Mouse (Mus musculus): ENCODE results near the gene Fcrlb. TPM values are rescaled to one million over a fixed set of nuclear protein-coding genes. Genes with fewer than 3 reads are reported as not detected.

Gene Fcrlb
- polyA plus RNA-seq (2017; shearing (Covaris generic)) = not detected

DNA sequence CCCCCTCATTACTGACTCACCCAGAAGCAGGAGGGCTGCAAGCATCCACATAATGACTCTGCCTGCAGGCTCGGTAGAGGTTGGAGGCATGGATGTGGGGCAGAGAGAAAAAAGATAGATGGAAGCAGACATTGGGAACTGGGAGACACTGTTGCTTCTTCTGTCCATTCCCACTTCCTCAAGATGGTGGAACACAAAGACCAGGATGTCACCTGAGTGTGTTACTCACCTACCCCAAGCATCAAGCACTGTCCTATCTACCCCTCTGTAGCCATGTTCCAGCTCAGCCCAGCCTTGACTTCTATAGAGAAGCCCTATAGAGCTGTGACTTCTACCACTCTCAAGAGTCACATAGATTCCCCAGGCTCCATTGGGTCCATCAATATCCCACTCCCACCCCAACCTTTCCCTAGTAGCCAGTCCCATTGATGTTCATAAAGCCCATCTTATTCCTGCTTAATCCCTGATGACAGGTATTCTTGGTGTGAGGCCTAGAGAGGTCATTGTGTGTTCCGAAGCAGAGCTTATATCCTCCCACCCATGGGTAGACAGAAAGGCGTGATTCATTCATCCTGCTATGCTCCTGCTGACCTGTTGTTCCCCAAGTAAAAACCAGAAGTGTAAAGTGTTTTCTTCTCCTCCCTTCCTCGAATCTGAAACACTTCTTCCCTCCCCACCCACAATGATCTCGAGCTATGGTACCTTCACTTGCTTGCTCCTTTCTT lies at the start of gene Fcrlb:
Gene Fcrlb (minus strand): TSS at position 51 of the 725 bp plus-strand sequence.

DNA sequence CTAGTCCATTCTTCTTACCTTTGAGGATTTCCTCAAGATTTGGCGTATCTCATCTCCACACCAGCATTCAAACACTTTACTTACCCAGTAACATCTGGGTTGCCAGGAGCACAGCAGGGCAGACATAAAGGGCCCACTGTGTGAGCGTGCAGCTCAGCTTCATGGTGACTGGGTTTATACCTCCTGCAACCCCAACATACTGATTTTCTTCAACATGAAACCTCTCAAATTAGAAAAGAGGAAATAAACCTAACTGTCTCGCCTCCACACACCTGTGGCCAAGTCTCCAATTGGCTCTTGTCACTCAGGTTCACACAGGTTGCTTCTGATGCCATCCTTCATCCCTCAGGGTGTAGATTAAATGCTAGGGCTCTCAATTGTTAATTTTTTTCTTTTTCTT lies 14.6 kb upstream of the Fcrlb start, which contains the start of gene Fcrla:
Gene Fcrla (minus strand): TSS at position 206 of the 400 bp plus-strand sequence.

DNA sequence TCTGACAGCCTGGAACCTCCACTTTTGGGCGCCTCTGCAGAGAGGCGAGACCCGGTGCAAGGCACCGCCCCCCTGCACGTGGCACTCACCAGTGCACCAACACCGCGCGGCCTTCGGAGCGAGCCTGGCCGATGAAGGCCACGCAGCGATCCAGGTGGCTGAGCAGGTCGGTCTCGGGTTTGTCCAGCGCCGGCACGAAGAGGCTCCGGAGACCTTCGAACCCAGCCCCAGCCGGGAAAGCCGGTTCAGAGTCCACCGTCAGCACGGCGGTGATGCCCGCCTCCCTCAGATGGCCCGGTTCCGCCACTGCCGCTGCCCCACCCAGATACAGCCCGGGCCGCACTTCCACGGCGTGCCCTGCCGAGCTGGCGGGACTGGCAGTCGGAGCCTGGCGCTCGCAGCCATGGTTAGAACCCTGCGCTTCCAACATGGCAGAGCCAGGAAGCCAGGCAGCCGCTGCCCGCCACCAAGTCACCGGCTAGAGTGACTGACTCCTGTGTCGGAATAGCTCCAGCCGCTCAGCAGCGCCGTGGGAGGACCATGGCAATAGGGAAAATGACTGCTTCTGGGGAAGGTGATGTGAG lies 27.7 kb downstream of the Fcrlb start, which contains the start of the genes Gm26620 and Dusp12:
Gene Gm26620 (plus strand): TSS at position 88 of the 584 bp plus-strand sequence.
Gene Dusp12 (minus strand): TSS at position 563 of the 584 bp plus-strand sequence.

GRCm38 (mm10) chr1:170867691-170868105 lies 45.0 kb downstream of the Fcrlb start, which contains the start of gene Atf6:
Gene Atf6, minus strand, starts transcription at chr1:170867771.

Other genes starting within 250 kb of the Fcrlb start
- 11.6 TPM for gene Atf6, start 45.2 kb downstream of the Fcrlb start, polyA plus RNA-seq (2017; shearing (Covaris generic))
- gene Gm26620, start 27.9 kb downstream of the Fcrlb start, polyA plus RNA-seq (2017; shearing (Covaris generic)) = not detected
- gene Dusp12, start 27.4 kb downstream of the Fcrlb start, polyA plus RNA-seq (2017; shearing (Covaris generic)) = 21.1 TPM
- 1.5 TPM for gene Fcrla, start 14.6 kb upstream of the Fcrlb start, polyA plus RNA-seq (2017; shearing (Covaris generic))
- gene Fcgr2b, start 63.6 kb upstream of the Fcrlb start, polyA plus RNA-seq (2017; shearing (Covaris generic)) = 0.27 TPM
- gene Fcgr4, start 106.0 kb upstream of the Fcrlb start, polyA plus RNA-seq (2017; shearing (Covaris generic)) = 0.22 TPM
- gene Fcgr3, start 152.0 kb upstream of the Fcrlb start, polyA plus RNA-seq (2017; shearing (Covaris generic)) = 1.3 TPM
- gene Cfap126, start 201.0 kb upstream of the Fcrlb start, polyA plus RNA-seq (2017; shearing (Covaris generic)) = 2.0 TPM
- gene Sdhc, start 237.7 kb upstream of the Fcrlb start, polyA plus RNA-seq (2017; shearing (Covaris generic)) = 179 TPM
- not detected for gene Mpz, start 237.8 kb upstream of the Fcrlb start, polyA plus RNA-seq (2017; shearing (Covaris generic))

Measured in CD4-positive, CD25-positive, alpha-beta regulatory T cell, adult 9 weeks (primary cell).